Mouse (Mus musculus): ENCODE results near the gene Tssk2. TPM values are rescaled to one million over a fixed set of nuclear protein-coding genes. Genes with fewer than 3 reads are reported as not detected.

Tssk2 gene
- polyA plus RNA-seq, 1 experiment = not detected

- DNase-seq (ENCODE audit: low read depth, low spot score) = no peak
- WGBS = 6% methylated on average over 7 of the region's 7 CpGs
Observed at GRCm38 (mm10) chr16:17938821-17939220, 40.4 kb downstream of the Tssk2 start.

GRCm38 (mm10) chr16:17939255-17939751, 40.9 kb downstream of the Tssk2 start:
- WGBS = 16% methylated on average over 9 of the region's 9 CpGs

GRCm38 (mm10) chr16:17943466-17943865, 45.0 kb downstream of the Tssk2 start:
- WGBS = 75% methylated on average over 8 of the region's 8 CpGs
- no peak for DNase-seq (ENCODE audit: low read depth, low spot score)

More at GRCm38 (mm10) chr16:17939255-17939751, 40.9 kb downstream of the Tssk2 start:
- no peak for DNase-seq (ENCODE audit: low read depth, low spot score)

- DNase-seq (ENCODE audit: low read depth, low spot score) = no peak
- WGBS = 23% methylated on average over 7 of the region's 7 CpGs
Observed at GRCm38 (mm10) chr16:17945081-17945831, 46.8 kb downstream of the Tssk2 start.

GRCm38 (mm10) chr16:17949421-17949877, 51.0 kb downstream of the Tssk2 start:
- DNase-seq (ENCODE audit: low read depth, low spot score) = no peak
- WGBS = 66% methylated on average over 2 of the region's 2 CpGs

Other genes with a start within 250 kb of the Tssk2 start
- 57.1 and 86.6 TPM in 2 replicates for gene Med15, start 165.7 kb upstream of the Tssk2 start, polyA plus RNA-seq (2012; rRNA removed)
- 38.5 and 51.9 TPM in 2 replicates for gene Klhl22, start 139.0 kb upstream of the Tssk2 start, polyA plus RNA-seq (2012; rRNA removed)
- 10.5 and 14.0 TPM in 2 replicates for gene Scarf2, start 101.4 kb upstream of the Tssk2 start, polyA plus RNA-seq (2012; rRNA removed)
- gene B830017H08Rik, start 65.5 kb upstream of the Tssk2 start, polyA plus RNA-seq (2012; rRNA removed) = not detected in 2 replicates
- gene Car15, start 60.3 kb upstream of the Tssk2 start, polyA plus RNA-seq (2012; rRNA removed) = 8.8 and 11.0 TPM in 2 replicates
- 0.48 and 1.5 TPM in 2 replicates for gene Gm20518, start 7.0 kb upstream of the Tssk2 start, polyA plus RNA-seq (2012; rRNA removed)
- gene Tssk1, start 4.4 kb upstream of the Tssk2 start, polyA plus RNA-seq (2012; rRNA removed) = 0.05 and 0.10 TPM in 2 replicates
- gene Dgcr2, start 75 bp upstream of the Tssk2 start, polyA plus RNA-seq (2012; rRNA removed) = 82.4 and 104 TPM in 2 replicates
- 12.1 and 17.4 TPM in 2 replicates for gene Ess2, start 12.7 kb downstream of the Tssk2 start, polyA plus RNA-seq (2012; rRNA removed)
- not detected in 2 replicates for gene Gsc2, start 16.4 kb downstream of the Tssk2 start, polyA plus RNA-seq (2012; rRNA removed)
- gene Slc25a1, start 29.6 kb downstream of the Tssk2 start, polyA plus RNA-seq (2012; rRNA removed) = 191 and 199 TPM in 2 replicates
- not detected in 2 replicates for gene Vpreb2, start 81.8 kb downstream of the Tssk2 start, polyA plus RNA-seq (2012; rRNA removed)
- 81.1 and 91.8 TPM in 2 replicates for gene Dgcr6, start 154.2 kb downstream of the Tssk2 start, polyA plus RNA-seq (2012; rRNA removed)
- 116 and 128 TPM in 2 replicates for gene Prodh, start 191.6 kb downstream of the Tssk2 start, polyA plus RNA-seq (2012; rRNA removed)
- gene Rtn4r, start 229.0 kb downstream of the Tssk2 start, polyA plus RNA-seq (2012; rRNA removed) = 7.1 and 8.9 TPM in 2 replicates